Mouse (Mus musculus) cerebellum, postnatal 36 days (tissue): ENCODE measurements at regions not wholly inside any gene's neighbourhood (a gene's known extent, or its start where the extent isn't known, plus 50 kb on each side); places are given as distances from the start of the nearest gene placed in this dataset.

Experiments used
- DNase-seq, 2 experiments: peaks; one replicate each; pipeline ENCODE4 v3.0.0; 2021 to 2022; ENCODE audit warnings: mixed read lengths in 2 of 2

- DNase-seq = peak; percentile 3 to 8
These were observed 73.9 kb upstream of the Itm2a start for GRCm38 (mm10) chrX:107477066-107477465.

- no peak for DNase-seq
These were observed 66.1 kb upstream of the Itm2a start for GRCm38 (mm10) chrX:107469242-107469641.
